Mouse (Mus musculus): ENCODE results near the gene Nfkb1.

- TF ChIP-seq CTCF (IDR thresholded peaks at IDR 0.05; ENCODE audit: control insufficient read depth, insufficient read depth, insufficient read length) (no peak), MYOG (IDR thresholded peaks at IDR 0.05; ENCODE audit: control insufficient read depth, extremely low read depth, insufficient read length) (no peak), MYOD1 (IDR thresholded peaks at IDR 0.05; ENCODE audit: control insufficient read depth, insufficient read length, low read depth) (no peak), MAX (IDR thresholded peaks at IDR 0.05) (no peak), USF1 (IDR thresholded peaks at IDR 0.05; ENCODE audit: low read depth) (no peak), CEBPB (IDR thresholded peaks at IDR 0.05; ENCODE audit: low read depth) (no peak)
These were observed 50.3 kb downstream of the Nfkb1 start for GRCm38 (mm10) chr3:135640856-135641622.

Measured in C2C12 (cell line).